Mouse (Mus musculus) spleen, adult 2 months (tissue): Measurements from ENCODE around the gene Polr2i.

Source experiments
- CTCF ChIP-seq: fragments of 200-500 bp; IDR thresholded peaks from 2 replicates; pipeline ENCODE4 v1.5.1; 2011; ENCODE audit warnings: mild to moderate bottlenecking, inconsistent platforms; ENCODE audit not compliant: insufficient read depth, insufficient read length, insufficient replicate concordance; ENCODE audit errors: extremely low read depth
- POLR2A ChIP-seq: fragments of 200-500 bp; IDR thresholded peaks from 2 replicates; pipeline ENCODE4 v1.6.1; 2011; ENCODE audit warnings: low read depth, low read length, inconsistent platforms

GRCm38 (mm10) chr7:30202895-30203690 lies 28.7 kb upstream of the Polr2i start:
- TF ChIP-seq POLR2A: no peak
- TF ChIP-seq CTCF: no peak
